Mouse (Mus musculus) hindbrain, embryonic 15.5 days (tissue): ENCODE data around the gene Opcml. TPM values are rescaled to one million over a fixed set of nuclear protein-coding genes. Genes with fewer than 3 reads are reported as not detected.

Experiments used
- ATAC-seq: fragments of 200-750 bp; cut with Nextera tagmentation; 2 replicates; pipeline ENCODE4 v1.8.0; 2017; ENCODE audit warnings: low read depth, moderate number of reproducible peaks, moderate TSS enrichment; ENCODE audit not compliant: low FRiP score
- H3K27ac ChIP-seq: fragments of 300-500 bp; sonication (generic); replicated peaks from 2 replicates; pipeline ENCODE4 v1.5.1; 2015; ENCODE audit warnings: mild to moderate bottlenecking, inconsistent platforms
- H3K27me3 ChIP-seq: fragments of 300-500 bp; sonication (generic); 2 replicates; pipeline ENCODE4 v1.6.1; 2015; ENCODE audit warnings: control low read depth, inconsistent platforms
- H3K36me3 ChIP-seq: fragments of 300-500 bp; sonication (generic); 2 replicates; pipeline ENCODE4 v1.6.1; 2015; ENCODE audit warnings: control low read depth, inconsistent platforms
- H3K4me1 ChIP-seq: fragments of 300-500 bp; sonication (generic); replicated peaks from 2 replicates; pipeline ENCODE4 v1.6.1; 2015; ENCODE audit warnings: control low read depth, inconsistent platforms
- H3K4me2 ChIP-seq: fragments of 300-500 bp; sonication (generic); 2 replicates; pipeline ENCODE4 v1.6.1; 2015; ENCODE audit warnings: moderate library complexity, mild to moderate bottlenecking, inconsistent platforms
- H3K4me3 ChIP-seq: fragments of 300-500 bp; sonication (generic); 2 replicates; pipeline ENCODE4 v1.5.1; 2015; ENCODE audit warnings: mild to moderate bottlenecking, inconsistent platforms
- H3K9ac ChIP-seq: fragments of 300-500 bp; sonication (generic); 2 replicates; pipeline ENCODE4 v1.6.1; 2015; ENCODE audit warnings: inconsistent platforms
- H3K9me3 ChIP-seq: fragments of 300-500 bp; sonication (generic); 2 replicates; pipeline ENCODE4 v1.6.1; 2016; ENCODE audit warnings: control low read depth, inconsistent platforms
- WGBS: fragments of 180-500 bp; shearing (Covaris S2); methylation state at CpG from one replicate; pipeline ENCODE4 v1.1.7; 2015; 5-methylcytosine and 5-hydroxymethylcytosine counted together
- polyA plus RNA-seq: library from polyadenylated mRNA; unstranded; fragments of >200 nt; fragmentation: Nextera tagmentation; extraction: Ambion mirVana; gene quantifications from 2 replicates; pipeline ENCODE4 v1.2.1, GENCODE M21; 2015

Gene Opcml
- polyA plus RNA-seq, 1 experiment from 2014 or later: 41.8 TPM

DNA sequence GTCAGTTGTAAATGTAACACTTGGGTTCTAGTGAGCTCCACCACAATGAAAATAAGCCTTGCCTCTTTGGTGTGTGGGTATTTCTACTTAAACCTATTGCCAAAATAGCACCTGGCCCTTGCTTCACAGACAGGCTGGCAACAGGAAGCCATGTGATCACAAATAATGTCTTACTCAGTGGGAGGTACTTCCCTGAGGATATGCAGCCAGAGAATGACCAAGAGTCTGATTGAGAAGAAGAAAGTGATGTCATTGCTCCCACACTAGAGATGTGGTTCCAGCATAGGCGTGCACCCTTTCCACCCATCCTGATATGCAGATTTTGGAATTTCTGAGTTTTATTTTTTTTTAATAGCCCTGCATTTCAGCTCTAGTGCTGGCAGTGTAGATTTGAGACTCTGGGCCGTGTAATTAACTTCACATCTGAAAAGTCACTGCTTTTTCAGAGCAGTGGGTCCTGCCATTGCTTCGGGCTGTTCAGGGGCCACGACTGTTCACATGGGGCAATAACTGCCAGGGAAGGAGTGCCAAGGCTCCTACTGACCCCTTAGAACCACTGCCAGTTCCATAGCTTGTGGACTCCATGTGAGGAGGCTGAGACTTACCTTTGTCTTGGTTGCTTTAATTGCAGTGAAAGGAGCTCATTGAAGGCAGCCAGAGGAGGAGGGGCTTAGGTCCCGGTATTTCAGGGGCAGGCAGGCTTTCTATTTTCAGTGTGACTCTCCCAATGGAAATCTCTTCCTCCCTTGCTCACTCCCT lies 649.0 kb downstream of the Opcml start:
- peak overlapping the region; percentile 47; the same call in 1 of the 2 replicates for H3K27ac ChIP-seq
- 50% methylated on average over 5 of the region's 5 CpGs for WGBS
- H3K27me3 ChIP-seq: no peaks in the 10 kb centered on the region
- H3K4me1 ChIP-seq: peaks cover 24% of the 10 kb centered on the region
- no peaks in the 10 kb centered on the region for H3K9me3 ChIP-seq
- peak; percentile 68; the same call in 1 of the 2 replicates for ATAC-seq
- no peaks in the 10 kb centered on the region for H3K36me3 ChIP-seq
- H3K4me2 ChIP-seq: no peak overlapping the region
- no peak overlapping the region for H3K4me3 ChIP-seq
- no peak overlapping the region for H3K9ac ChIP-seq

DNA sequence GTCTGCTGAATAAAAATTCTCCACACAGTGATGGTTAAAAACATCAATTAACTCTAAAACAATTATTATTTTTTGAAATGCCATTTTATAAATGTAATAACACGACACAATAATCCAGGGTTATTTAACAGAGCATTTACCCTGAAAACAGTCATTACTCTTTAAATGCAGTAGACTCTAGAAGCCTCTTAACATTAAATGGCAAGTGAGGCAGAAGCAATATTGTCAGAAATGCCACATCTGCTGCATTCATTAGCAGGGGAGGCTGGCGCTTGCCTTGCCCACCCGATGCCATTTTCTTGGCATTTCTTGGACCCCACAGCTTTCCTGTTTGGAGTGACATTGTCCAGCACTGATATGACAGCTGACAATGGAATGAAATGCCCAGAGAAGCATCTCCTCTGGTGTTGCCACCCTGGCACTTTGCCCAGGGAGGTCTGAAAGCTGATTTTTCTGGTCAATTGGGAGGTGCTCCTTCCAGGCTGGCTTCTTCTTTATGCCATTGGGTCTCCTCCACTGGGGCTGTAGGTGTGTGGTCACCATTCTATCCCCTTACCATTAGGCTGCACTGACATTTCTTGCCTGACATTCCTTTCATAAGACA lies 649.7 kb downstream of the Opcml start:
- Histone ChIP-seq H3K36me3 (no peaks in the 10 kb centered on the region), H3K27me3 (no peaks in the 10 kb centered on the region), H3K4me2 (no peak overlapping the region), H3K27ac (peak overlapping the region; percentile 57), H3K9me3 (no peaks in the 10 kb centered on the region), H3K9ac (no peak overlapping the region), H3K4me3 (no peak overlapping the region), H3K4me1 (peaks cover 24% of the 10 kb centered on the region)
- peak; percentile 25; the same call in 1 of the 2 replicates for ATAC-seq
- 33% methylated on average over 3 of the region's 3 CpGs for WGBS

DNA sequence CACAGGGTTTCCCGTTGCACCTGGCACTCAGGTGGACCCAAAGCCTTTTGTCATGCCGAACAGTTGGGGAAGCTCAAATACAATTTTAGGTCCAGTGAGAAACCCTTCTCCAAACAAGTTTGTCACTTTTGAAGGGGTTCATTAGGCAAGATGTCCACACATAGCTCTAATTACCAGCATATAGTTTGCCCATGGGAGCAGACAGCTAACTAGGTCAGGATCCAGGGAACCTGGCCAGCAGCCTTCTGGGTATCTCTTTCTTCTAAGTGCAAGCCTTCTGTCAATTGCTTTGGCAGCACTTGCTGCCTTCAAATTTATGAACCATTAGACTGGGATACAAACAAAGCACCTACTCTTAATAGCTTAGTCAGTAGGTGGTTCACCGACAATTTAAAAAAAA lies 653.9 kb downstream of the Opcml start:
- Histone ChIP-seq H3K27ac (peak overlapping the region; percentile 11; the same call in 1 of the 2 replicates), H3K4me3 (no peak overlapping the region), H3K9ac (no peak overlapping the region), H3K9me3 (no peaks in the 10 kb centered on the region), H3K27me3 (no peaks in the 10 kb centered on the region), H3K36me3 (no peaks in the 10 kb centered on the region), H3K4me2 (no peak overlapping the region), H3K4me1 (peaks cover 25% of the 10 kb centered on the region)
- no peak for ATAC-seq
- 70% methylated on average over 3 of the region's 3 CpGs for WGBS

DNA sequence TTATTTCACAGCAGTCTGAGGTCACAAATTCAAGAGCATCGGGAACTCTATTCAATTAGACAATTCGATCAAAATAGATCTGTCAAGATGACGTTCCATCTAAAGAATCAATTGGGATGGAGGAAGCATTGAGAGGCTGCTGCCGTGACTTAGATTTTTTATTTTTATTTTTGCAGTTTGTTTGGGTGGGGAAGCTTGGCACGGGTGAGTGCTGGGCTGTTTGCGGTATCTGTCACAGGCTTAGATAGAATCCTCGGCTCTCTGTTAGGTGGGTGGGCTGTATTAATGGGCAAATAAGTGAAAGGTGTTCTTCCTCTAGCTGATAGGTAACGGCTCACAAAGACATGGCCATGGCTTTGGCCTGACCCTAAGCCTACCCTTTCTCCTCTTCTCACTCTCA lies 654.4 kb downstream of the Opcml start:
- Histone ChIP-seq H3K4me2 (no peak overlapping the region), H3K27me3 (no peaks in the 10 kb centered on the region), H3K27ac (no peak overlapping the region), H3K9ac (no peak overlapping the region), H3K36me3 (no peaks in the 10 kb centered on the region), H3K4me3 (no peak overlapping the region), H3K4me1 (peaks cover 21% of the 10 kb centered on the region), H3K9me3 (no peaks in the 10 kb centered on the region)
- 59% methylated on average over 8 of the region's 8 CpGs for WGBS
- ATAC-seq: no peak

DNA sequence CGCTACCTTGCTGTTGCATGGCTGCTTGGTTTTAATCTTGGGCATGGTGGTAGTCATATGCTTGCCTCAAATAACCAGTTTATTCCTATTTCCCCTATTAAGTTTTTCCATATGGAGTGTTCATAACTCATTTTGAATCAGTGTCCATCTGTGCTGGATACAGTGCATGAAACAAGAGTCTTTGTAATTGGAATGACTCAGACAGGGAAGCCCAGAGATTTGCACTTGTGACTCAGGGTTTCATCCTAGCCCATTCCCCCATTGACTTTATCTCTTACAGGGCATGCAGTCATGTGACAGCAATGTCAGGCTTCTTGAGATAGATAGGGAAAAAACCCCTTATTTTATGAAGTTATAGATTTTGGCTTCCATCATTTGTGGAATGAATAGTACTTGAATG lies 655.3 kb downstream of the Opcml start:
- H3K9me3 ChIP-seq: no peaks in the 10 kb centered on the region
- H3K4me1 ChIP-seq: peaks cover 14% of the 10 kb centered on the region
- no peak overlapping the region for H3K9ac ChIP-seq
- WGBS: 76% methylated on average over 1 of the region's 1 CpGs
- no peaks in the 10 kb centered on the region for H3K27me3 ChIP-seq
- H3K4me3 ChIP-seq: no peak overlapping the region
- H3K4me2 ChIP-seq: no peak overlapping the region
- H3K36me3 ChIP-seq: no peaks in the 10 kb centered on the region
- H3K27ac ChIP-seq: no peak overlapping the region
- no peak for ATAC-seq

DNA sequence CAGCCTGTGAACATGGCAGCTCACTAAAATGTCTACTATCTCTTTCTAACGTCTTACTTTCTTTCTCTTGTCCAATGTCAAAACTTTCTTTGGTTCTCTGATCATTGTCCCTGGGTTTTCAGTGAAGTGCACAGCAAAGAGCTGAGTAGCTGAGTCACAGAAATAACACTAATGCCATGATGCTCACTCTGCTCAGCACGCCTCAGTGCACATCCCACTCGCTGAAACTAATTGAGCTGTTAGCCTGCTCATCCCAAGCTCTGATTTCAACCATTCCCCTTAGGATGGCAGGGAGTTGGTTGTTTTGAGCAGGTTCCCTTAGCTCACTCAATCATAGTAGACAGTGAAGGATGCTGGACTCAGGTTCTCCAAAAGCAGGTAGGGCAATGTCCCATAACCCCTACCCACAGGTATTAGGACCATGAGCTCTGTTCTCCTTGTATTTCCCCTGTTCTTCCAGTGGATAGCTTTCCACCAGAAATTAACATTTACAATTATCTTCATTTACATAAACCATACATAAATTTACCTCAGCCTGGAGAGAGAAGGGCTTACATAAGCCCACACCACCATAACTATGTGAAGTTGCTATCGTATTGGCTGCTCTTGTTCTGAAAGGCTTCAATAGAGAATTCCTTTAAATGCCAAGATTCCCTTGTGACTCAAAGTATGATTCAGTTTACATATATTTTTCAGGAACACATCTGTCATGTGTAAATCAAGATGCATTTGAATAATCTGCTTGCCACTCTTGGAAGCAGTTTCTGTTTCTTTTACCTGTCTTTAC lies 655.9 kb downstream of the Opcml start:
- H3K9ac ChIP-seq: no peak overlapping the region
- no peak for ATAC-seq
- H3K36me3 ChIP-seq: no peaks in the 10 kb centered on the region
- no peaks in the 10 kb centered on the region for H3K27me3 ChIP-seq
- H3K9me3 ChIP-seq: no peaks in the 10 kb centered on the region
- no peak overlapping the region for H3K27ac ChIP-seq
- H3K4me1 ChIP-seq: peaks cover 12% of the 10 kb centered on the region
- no peak overlapping the region for H3K4me2 ChIP-seq
- H3K4me3 ChIP-seq: no peak overlapping the region
- WGBS: 67% methylated on average over 4 of the region's 4 CpGs

DNA sequence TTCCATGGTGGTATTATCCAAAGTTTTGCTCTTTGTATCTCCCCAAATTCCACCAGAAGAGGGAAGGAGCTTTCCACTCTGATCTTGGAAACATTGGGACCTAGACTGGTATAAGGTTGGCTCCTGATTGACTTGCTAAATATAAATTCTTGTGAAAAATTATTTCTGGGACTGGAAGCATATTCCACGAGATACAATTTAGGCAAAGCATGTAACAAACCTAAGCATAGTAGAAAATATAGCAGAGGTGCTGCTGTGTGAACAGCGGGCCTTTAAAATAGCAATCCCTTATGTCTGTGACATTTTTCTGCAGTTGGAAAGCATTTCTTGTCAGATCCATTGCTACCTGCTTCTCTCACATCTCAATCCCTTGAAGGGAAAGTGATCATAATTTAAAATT lies 661.9 kb downstream of the Opcml start:
- ATAC-seq: no peak
- Histone ChIP-seq H3K4me2 (no peak overlapping the region), H3K4me3 (no peak overlapping the region), H3K36me3 (no peaks in the 10 kb centered on the region), H3K27ac (no peak overlapping the region), H3K27me3 (no peaks in the 10 kb centered on the region), H3K9me3 (no peaks in the 10 kb centered on the region), H3K9ac (no peak overlapping the region), H3K4me1 (no peaks in the 10 kb centered on the region)
- 79% methylated on average over 2 of the region's 2 CpGs for WGBS

DNA sequence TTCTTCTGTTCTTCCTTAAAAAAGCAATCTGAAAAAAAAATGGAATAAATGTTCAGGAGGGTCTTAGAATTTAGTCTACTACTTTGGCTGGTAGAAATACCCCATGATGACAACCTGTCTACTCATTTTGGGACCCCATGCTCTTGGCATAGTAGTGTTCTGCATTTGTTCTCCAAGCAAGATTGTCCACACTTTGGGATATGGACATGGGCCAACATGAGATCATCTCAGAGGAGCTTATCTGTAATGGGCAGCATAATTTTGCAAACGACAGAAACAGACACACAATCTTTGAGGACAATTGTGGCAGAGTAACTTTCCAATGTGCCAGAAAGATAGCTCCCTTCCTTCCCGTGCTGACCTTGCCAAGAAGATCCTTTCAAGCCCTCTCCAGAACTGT lies 662.5 kb downstream of the Opcml start:
- ATAC-seq: no peak
- WGBS: 88% methylated on average over 2 of the region's 2 CpGs

DNA sequence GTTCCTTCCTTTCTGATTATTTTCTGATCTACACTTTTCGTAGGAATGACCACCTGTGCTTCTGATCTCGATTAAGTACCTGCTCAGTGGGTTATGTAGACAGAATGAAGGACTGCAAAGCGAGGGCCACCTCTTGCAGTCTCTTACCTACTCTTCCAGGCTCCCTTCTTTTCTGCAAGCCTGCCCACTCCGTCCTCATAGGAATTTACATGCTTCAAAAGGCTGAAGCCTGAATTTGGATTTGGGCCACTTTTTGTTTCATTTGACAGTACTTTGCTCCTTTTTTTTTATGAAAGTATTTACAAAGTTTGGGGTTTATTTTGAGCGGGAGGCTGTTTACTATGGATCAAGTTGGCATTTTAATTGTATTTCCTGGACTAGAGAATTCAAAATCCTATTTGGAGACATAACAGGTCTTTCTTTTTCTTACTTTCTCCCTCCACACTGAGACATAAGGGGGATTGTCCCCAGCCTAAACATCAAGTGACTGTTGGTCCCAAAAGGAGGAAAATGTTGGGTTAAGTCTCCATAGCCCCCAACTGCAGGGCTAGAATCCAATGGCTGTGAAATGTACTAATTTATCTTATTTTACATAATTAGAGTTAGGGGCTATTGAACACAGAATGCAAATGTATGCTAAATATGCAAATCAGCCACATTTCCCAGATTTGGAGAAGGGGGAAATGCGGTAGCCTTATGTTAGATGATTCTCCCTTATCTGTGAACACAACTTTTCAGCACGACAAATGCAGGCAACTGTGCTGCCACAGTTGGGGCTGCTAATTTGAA lies 667.6 kb downstream of the Opcml start:
- Histone ChIP-seq H3K27me3 (no peaks in the 10 kb centered on the region), H3K27ac (0 out of 2 replicates have a peak overlapping the region, but pooled peaks have one; percentile 41)
- WGBS: 62% methylated on average over 7 of the region's 7 CpGs

More for the DNA sequence above, 662.5 kb downstream of the Opcml start:
- Histone ChIP-seq H3K9ac (no peak overlapping the region), H3K27ac (no peak overlapping the region), H3K9me3 (no peaks in the 10 kb centered on the region), H3K4me3 (no peak overlapping the region), H3K4me1 (0 out of 2 replicates have a peak, but pooled peaks cover 2% of the 10 kb centered on the region), H3K27me3 (no peaks in the 10 kb centered on the region), H3K36me3 (no peaks in the 10 kb centered on the region), H3K4me2 (no peak overlapping the region)

DNA sequence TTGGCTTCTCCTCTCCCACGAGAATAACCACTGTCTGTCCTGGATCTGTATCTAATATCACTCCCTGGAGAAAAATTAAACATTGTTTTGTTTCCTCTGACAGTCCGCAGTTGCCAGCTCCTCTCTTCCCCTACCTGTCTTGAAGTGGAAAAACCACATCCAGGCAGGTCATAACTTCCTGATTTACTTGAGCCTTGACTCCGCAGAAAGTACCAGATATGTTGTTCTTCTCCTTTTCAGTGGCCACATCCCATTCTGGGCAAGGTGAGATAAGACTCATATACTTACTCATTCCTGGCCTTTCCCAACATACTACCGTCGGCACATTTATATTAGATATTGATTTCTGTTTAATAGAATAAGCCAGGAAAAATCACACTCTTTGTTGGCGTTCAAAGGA lies 673.0 kb downstream of the Opcml start:
- no peak for ATAC-seq
- Histone ChIP-seq H3K4me3 (no peak overlapping the region), H3K9me3 (no peaks in the 10 kb centered on the region), H3K27ac (no peak overlapping the region), H3K4me1 (0 out of 2 replicates have a peak, but pooled peaks cover 5% of the 10 kb centered on the region), H3K27me3 (no peaks in the 10 kb centered on the region), H3K4me2 (no peak overlapping the region), H3K36me3 (no peaks in the 10 kb centered on the region), H3K9ac (no peak overlapping the region)
- 73% methylated on average over 6 of the region's 6 CpGs for WGBS

More for the DNA sequence above, 667.6 kb downstream of the Opcml start:
- no peaks in the 10 kb centered on the region for H3K9me3 ChIP-seq
- peaks cover 12% of the 10 kb centered on the region; the same call in 1 of the 2 replicates for H3K4me1 ChIP-seq
- H3K4me3 ChIP-seq: no peak overlapping the region
- H3K9ac ChIP-seq: no peak overlapping the region
- H3K4me2 ChIP-seq: no peak overlapping the region
- no peak for ATAC-seq
- no peaks in the 10 kb centered on the region for H3K36me3 ChIP-seq

DNA sequence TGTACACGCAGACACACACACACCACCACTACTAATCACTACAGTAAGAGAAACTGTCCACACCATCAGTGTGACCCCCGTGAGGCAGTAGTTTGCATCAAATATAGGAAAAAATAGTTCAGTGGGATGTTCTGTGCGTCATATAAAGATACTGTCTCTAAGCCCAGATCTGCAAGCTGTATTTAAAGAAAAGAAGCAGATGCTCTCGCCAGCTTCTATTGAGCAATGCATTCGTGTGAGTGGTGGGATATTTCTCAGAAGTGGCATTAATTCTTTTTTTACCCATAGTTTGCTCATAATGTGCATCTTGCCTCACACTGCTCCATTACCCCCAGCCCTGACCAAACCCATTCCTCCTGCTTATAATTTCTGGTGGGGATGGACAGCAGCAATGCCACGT lies 678.8 kb downstream of the Opcml start:
- 93% methylated on average over 6 of the region's 6 CpGs for WGBS
- no peaks in the 10 kb centered on the region for H3K36me3 ChIP-seq
- no peak for ATAC-seq
- H3K4me1 ChIP-seq: no peaks in the 10 kb centered on the region; the same call in 1 of the 2 replicates
- no peak overlapping the region for H3K4me2 ChIP-seq
- H3K27me3 ChIP-seq: no peaks in the 10 kb centered on the region
- no peak overlapping the region for H3K27ac ChIP-seq
- H3K9me3 ChIP-seq: no peaks in the 10 kb centered on the region
- no peak overlapping the region for H3K4me3 ChIP-seq
- no peak overlapping the region for H3K9ac ChIP-seq
